Mouse (Mus musculus): ENCODE measurements around the gene Fam89b.

GRCm38 (mm10) chr19:5741641-5742240 lies 12.3 kb upstream of the Fam89b start:
- no peak for TF ChIP-seq CTCF (IDR thresholded peaks at IDR 0.05; ENCODE audit: control insufficient read depth, insufficient read depth, insufficient replicate concordance, low read depth, low read length)
- TF ChIP-seq POLR2A (IDR thresholded peaks at IDR 0.05; ENCODE audit: control insufficient read depth, low read depth, low read length): no peak
